9 mouse cellular contexts compared by ENCODE assay signal in the genomic region with DNA sequence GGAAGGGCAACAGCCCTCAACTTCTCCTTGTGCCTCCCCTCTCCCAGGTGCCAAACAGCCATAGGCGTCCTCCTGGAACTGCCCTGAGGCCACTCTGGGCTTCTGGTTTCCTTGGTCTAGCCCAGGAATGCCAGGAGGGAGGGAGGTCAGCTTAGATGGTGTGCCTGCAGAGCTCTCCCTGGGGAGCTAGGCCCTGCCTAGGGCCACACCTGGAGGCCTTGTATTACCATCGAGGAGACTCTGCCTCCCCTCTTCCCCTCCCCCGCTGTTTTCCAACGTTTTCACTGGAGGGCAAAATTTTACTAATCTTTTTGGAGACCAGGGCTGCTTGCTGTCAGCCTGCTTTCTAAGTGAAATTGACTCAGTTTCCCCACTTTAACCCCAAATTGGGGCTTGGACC. TPM values are rescaled to one million over a fixed set of nuclear protein-coding genes. Genes with fewer than 3 reads are reported as not detected.
A peak's percentile ranks its signal among the peaks of the same experiment; 100 is the strongest.
DNase-seq lines count a peak whose midpoint lies in the region; ATAC-seq lines count a peak whose summit lies in the region.
"Had no signal": no experiment of that assay in that cellular context is flagged by ENCODE, and none has a peak within 500 bp of the region (broad histone marks: within the 10 kb centered on the region; RNA-seq: fewer than 3 reads in every experiment).

No protein-coding gene starts in this region.

- 0 out of 2 replicates have a peak, but pooled peaks cover 3% of the 10 kb centered on the region for H3K27me3 ChIP-seq in liver, embryonic 11.5 days (replicated peaks; ENCODE audit: control insufficient read depth, insufficient read depth, low read length)
- H3K27me3 ChIP-seq in hindbrain, embryonic 16.5 days (replicated peaks; ENCODE audit: control insufficient read depth, insufficient read depth, low read length), result no peaks in the 10 kb centered on the region
- no peaks in the 10 kb centered on the region for H3K27me3 ChIP-seq in midbrain, embryonic 16.5 days (ENCODE audit: control insufficient read depth, insufficient read depth, low read depth, low read length)

- ATAC-seq in liver, embryonic 11.5 days (replicated peaks; ENCODE audit: low FRiP score), result no peak
- ATAC-seq in hindbrain, embryonic 16.5 days, result no peak
- no peak for ATAC-seq in midbrain, embryonic 16.5 days

- peak overlapping the region; percentile 50 for H3K4me3 ChIP-seq in liver, embryonic 11.5 days (ENCODE audit: low read depth, low read length)
- H3K4me3 ChIP-seq in hindbrain, embryonic 16.5 days (ENCODE audit: low read length), result no peak overlapping the region
- no peak overlapping the region for H3K4me3 ChIP-seq in midbrain, embryonic 16.5 days (ENCODE audit: low read depth, low read length)

- peaks cover 35% of the 10 kb centered on the region for H3K36me3 ChIP-seq in liver, embryonic 11.5 days (ENCODE audit: control insufficient read depth, insufficient read depth, low read length)
- peaks cover 34% of the 10 kb centered on the region for H3K36me3 ChIP-seq in hindbrain, embryonic 16.5 days (ENCODE audit: control insufficient read depth, insufficient read depth, low read length)
- H3K36me3 ChIP-seq in midbrain, embryonic 16.5 days (ENCODE audit: control insufficient read depth, insufficient read depth, low read length), result peaks cover 32% of the 10 kb centered on the region

- peak overlapping the region; percentile 89 for H3K4me2 ChIP-seq in liver, embryonic 11.5 days
- H3K4me2 ChIP-seq in hindbrain, embryonic 16.5 days (ENCODE audit: low read length), result peak overlapping the region; percentile 69
- H3K4me2 ChIP-seq in midbrain, embryonic 16.5 days (ENCODE audit: low read length), result peak overlapping the region; percentile 90

- no peaks in the 10 kb centered on the region for H3K9me3 ChIP-seq in liver, embryonic 11.5 days (ENCODE audit: control insufficient read depth, low read length)
- H3K9me3 ChIP-seq in hindbrain, embryonic 16.5 days (ENCODE audit: control insufficient read depth, low read length), result no peaks in the 10 kb centered on the region
- H3K9me3 ChIP-seq in midbrain, embryonic 16.5 days (replicated peaks; ENCODE audit: control insufficient read depth, low read length, poor library complexity, severe bottlenecking), result no peaks in the 10 kb centered on the region

- peak; percentile 32 for DNase-seq in adrenal gland, postnatal 10 days
- no peak for DNase-seq in adrenal gland, adult 2 months
- DNase-seq in liver, embryonic 11.5 days (ENCODE audit: low spot score), result no peak
- DNase-seq in liver, result no peak
- DNase-seq in ovary, postnatal 10 days (ENCODE audit: low spot score), result no peak
- no peak for DNase-seq in adipocyte (ENCODE audit: low spot score)

- peak overlapping the region; percentile 73 for H3K27ac ChIP-seq in liver, embryonic 11.5 days (ENCODE audit: low read depth, low read length)
- peak overlapping the region; percentile 84 for H3K27ac ChIP-seq in hindbrain, embryonic 16.5 days (ENCODE audit: low read depth, low read length)
- peak overlapping the region; percentile 83 for H3K27ac ChIP-seq in midbrain, embryonic 16.5 days (ENCODE audit: low read length)

- 0 out of 2 replicates have a peak overlapping the region, but pooled peaks have one; percentile 22 for H3K9ac ChIP-seq in liver, embryonic 11.5 days (ENCODE audit: low read depth, low read length)
- H3K9ac ChIP-seq in hindbrain, embryonic 16.5 days (ENCODE audit: low read depth, low read length), result peak overlapping the region; percentile 52
- H3K9ac ChIP-seq in midbrain, embryonic 16.5 days (ENCODE audit: low read depth, low read length), result peak overlapping the region; percentile 68

- 40% methylated on average over 4 of the region's 4 CpGs for WGBS in liver, embryonic 11.5 days
- 32% methylated on average over 4 of the region's 4 CpGs for WGBS in hindbrain, embryonic 16.5 days
- WGBS in midbrain, embryonic 16.5 days, result 40% methylated on average over 4 of the region's 4 CpGs

- H3K4me1 ChIP-seq in liver, embryonic 11.5 days (replicated peaks; ENCODE audit: control insufficient read depth, insufficient read depth, low read length), result peaks cover 67% of the 10 kb centered on the region
- H3K4me1 ChIP-seq in hindbrain, embryonic 16.5 days (ENCODE audit: control insufficient read depth, insufficient read depth, low read depth, low read length), result peaks cover 31% of the 10 kb centered on the region
- peaks cover 35% of the 10 kb centered on the region for H3K4me1 ChIP-seq in midbrain, embryonic 16.5 days (ENCODE audit: control insufficient read depth, insufficient read depth, low read length)

RNA-seq across cellular contexts. Expression of gene Samd14, which starts 3.6 kb away (rescaled TPM):
- 10 to 100 TPM in 1 of 2 experiments, 1 to 10 TPM in 1; 7.3 to 11.0 TPM for total RNA-seq in adrenal gland, postnatal 10 days (2021)
- 1 to 10 TPM; 2.5 to 4.5 TPM for total RNA-seq in adrenal gland, adult 2 months (2021)
- 12.9 and 13.5 TPM in 2 replicates for polyA plus RNA-seq in adrenal gland, adult 2 months (2012; rRNA removed)
- 55.8 and 57.8 TPM in 2 replicates for polyA plus RNA-seq in liver, embryonic 11.5 days (2014; fragmentation: Nextera tagmentation; extraction: Ambion mirVana)
- polyA plus RNA-seq in hindbrain, embryonic 16.5 days (2015; fragmentation: Nextera tagmentation; extraction: Ambion mirVana), result 160 and 181 TPM in 2 replicates
- 164 and 171 TPM in 2 replicates for polyA plus RNA-seq in midbrain, embryonic 16.5 days (2015; fragmentation: Nextera tagmentation; extraction: Ambion mirVana)

RNA-seq across cellular contexts. Expression of gene Ppp1r9b, which starts 15.2 kb away (rescaled TPM):
- total RNA-seq in adrenal gland, postnatal 10 days (2021), result 10 to 100 TPM; 83.3 to 96.2 TPM
- 100 to 1,000 TPM; 101 to 148 TPM for total RNA-seq in adrenal gland, adult 2 months (2021)
- polyA plus RNA-seq in adrenal gland, adult 2 months (2012; rRNA removed), result 61.6 and 64.6 TPM in 2 replicates
- 21.9 and 27.9 TPM in 2 replicates for polyA plus RNA-seq in liver, embryonic 11.5 days (2014; fragmentation: Nextera tagmentation; extraction: Ambion mirVana)
- 17.8 and 18.8 TPM in 2 replicates for polyA plus RNA-seq in hindbrain, embryonic 16.5 days (2015; fragmentation: Nextera tagmentation; extraction: Ambion mirVana)
- polyA plus RNA-seq in midbrain, embryonic 16.5 days (2015; fragmentation: Nextera tagmentation; extraction: Ambion mirVana), result 18.4 and 19.4 TPM in 2 replicates

RNA-seq across cellular contexts. Expression of gene Sgca, which starts 29.9 kb away (rescaled TPM):
- total RNA-seq in adrenal gland, postnatal 10 days (2021), result 10 to 100 TPM in 1 of 2 experiments, 1 to 10 TPM in 1; 4.5 to 16.8 TPM
- not detected for total RNA-seq in adrenal gland, adult 2 months (2021)
- polyA plus RNA-seq in adrenal gland, adult 2 months (2012; rRNA removed), result 0.79 and 0.95 TPM in 2 replicates
- polyA plus RNA-seq in liver, embryonic 11.5 days (2014; fragmentation: Nextera tagmentation; extraction: Ambion mirVana), result 0.22 and 0.30 TPM in 2 replicates
- 0.24 and 1.3 TPM in 2 replicates for polyA plus RNA-seq in hindbrain, embryonic 16.5 days (2015; fragmentation: Nextera tagmentation; extraction: Ambion mirVana)
- 0.20 TPM in 1 of 2 replicates, not detected in the other for polyA plus RNA-seq in midbrain, embryonic 16.5 days (2015; fragmentation: Nextera tagmentation; extraction: Ambion mirVana)
- total RNA-seq: adrenal gland, adult 8-10 months had no signal

RNA-seq across cellular contexts. Expression of gene Pdk2, which starts 35.1 kb away (rescaled TPM):
- 100 to 1,000 TPM; 144 to 199 TPM for total RNA-seq in adrenal gland, postnatal 10 days (2021)
- total RNA-seq in adrenal gland, adult 2 months (2021), result 100 to 1,000 TPM in 1 of 2 experiments, 10 to 100 TPM in 1; 92.9 to 112 TPM
- 114 and 118 TPM in 2 replicates for polyA plus RNA-seq in adrenal gland, adult 2 months (2012; rRNA removed)
- polyA plus RNA-seq in liver, embryonic 11.5 days (2014; fragmentation: Nextera tagmentation; extraction: Ambion mirVana), result 14.9 and 15.2 TPM in 2 replicates
- 34.6 and 42.1 TPM in 2 replicates for polyA plus RNA-seq in hindbrain, embryonic 16.5 days (2015; fragmentation: Nextera tagmentation; extraction: Ambion mirVana)
- 24.1 and 27.5 TPM in 2 replicates for polyA plus RNA-seq in midbrain, embryonic 16.5 days (2015; fragmentation: Nextera tagmentation; extraction: Ambion mirVana)

RNA-seq across cellular contexts. Expression of gene Hils1, which starts 38.6 kb away (rescaled TPM):
- total RNA-seq in adrenal gland, postnatal 10 days (2021), result not detected
- total RNA-seq in adrenal gland, adult 2 months (2021), result not detected
- not detected in 2 replicates for polyA plus RNA-seq in adrenal gland, adult 2 months (2012; rRNA removed)
- polyA plus RNA-seq in liver, embryonic 11.5 days (2014; fragmentation: Nextera tagmentation; extraction: Ambion mirVana), result not detected in 2 replicates
- polyA plus RNA-seq in hindbrain, embryonic 16.5 days (2015; fragmentation: Nextera tagmentation; extraction: Ambion mirVana), result not detected in 2 replicates
- polyA plus RNA-seq in midbrain, embryonic 16.5 days (2015; fragmentation: Nextera tagmentation; extraction: Ambion mirVana), result not detected in 2 replicates
- total RNA-seq: adrenal gland, adult 8-10 months had no signal
